Mouse (Mus musculus) midbrain, embryonic 13.5 days (tissue): ENCODE results near the gene Mief2. TPM values are rescaled to one million over a fixed set of nuclear protein-coding genes. Genes with fewer than 3 reads are reported as not detected.

ENCODE experiments used
- ATAC-seq: fragments of 200-750 bp; cut with Nextera tagmentation; 2 replicates; pipeline ENCODE4 v1.8.0; 2017; ENCODE audit warnings: mild to moderate bottlenecking, moderate TSS enrichment, moderate library complexity
- H3K27ac ChIP-seq: fragments of 300-500 bp; sonication (generic); 2 replicates; pipeline ENCODE4 v1.5.1; 2015; ENCODE audit warnings: inconsistent platforms, mild to moderate bottlenecking, moderate library complexity
- H3K27me3 ChIP-seq: fragments of 300-500 bp; sonication (generic); 2 replicates; pipeline ENCODE4 v1.6.1; 2015; ENCODE audit warnings: mild to moderate bottlenecking, inconsistent platforms
- H3K36me3 ChIP-seq: fragments of 300-500 bp; sonication (generic); 2 replicates; pipeline ENCODE4 v1.6.1; 2015; ENCODE audit warnings: mild to moderate bottlenecking, inconsistent platforms
- H3K4me1 ChIP-seq: fragments of 300-500 bp; sonication (generic); replicated peaks from 2 replicates; pipeline ENCODE4 v1.6.1; 2015; ENCODE audit warnings: inconsistent platforms
- H3K4me2 ChIP-seq: fragments of 300-500 bp; sonication (generic); replicated peaks from 2 replicates; pipeline ENCODE4 v1.6.1; 2015; ENCODE audit warnings: moderate library complexity, mild to moderate bottlenecking, inconsistent platforms
- H3K4me3 ChIP-seq: fragments of 300-500 bp; sonication (generic); replicated peaks from 2 replicates; pipeline ENCODE4 v1.5.1; 2015; ENCODE audit warnings: mild to moderate bottlenecking, inconsistent platforms
- H3K9ac ChIP-seq: fragments of 300-500 bp; sonication (generic); replicated peaks from 2 replicates; pipeline ENCODE4 v1.6.1; 2015; ENCODE audit warnings: mild to moderate bottlenecking, inconsistent platforms
- H3K9me3 ChIP-seq: fragments of 300-500 bp; sonication (generic); 2 replicates; pipeline ENCODE4 v1.6.1; 2016; ENCODE audit warnings: mild to moderate bottlenecking, inconsistent platforms
- WGBS: fragments of 180-500 bp; shearing (Covaris S2); methylation state at CpG from one replicate; pipeline ENCODE4 v1.1.7; 2015; 5-methylcytosine and 5-hydroxymethylcytosine counted together
- polyA plus RNA-seq: library from polyadenylated mRNA; unstranded; fragments of >200 nt; fragmentation: Nextera tagmentation; extraction: Ambion mirVana; gene quantifications from 2 replicates; pipeline ENCODE4 v1.2.1, GENCODE M21; 2015

Mief2 gene
- polyA plus RNA-seq, 1 experiment from 2014 or later, result 18.6 TPM

- peak overlapping the region; percentile 85 for H3K4me3 ChIP-seq
- H3K27me3 ChIP-seq, result no peaks in the 10 kb centered on the region
- no peaks in the 10 kb centered on the region for H3K9me3 ChIP-seq
- no peak for ATAC-seq
- WGBS, result 74% methylated on average over 6 of the region's 6 CpGs
- no peak overlapping the region for H3K27ac ChIP-seq
- peak overlapping the region; percentile 64 for H3K4me2 ChIP-seq
- peaks cover 50% of the 10 kb centered on the region for H3K36me3 ChIP-seq
- H3K4me1 ChIP-seq, result peaks cover 32% of the 10 kb centered on the region
- H3K9ac ChIP-seq, result 0 out of 2 replicates have a peak overlapping the region, but pooled peaks have one; percentile 68
These were observed 1.0 kb downstream of the Mief2 start for GRCm38 (mm10) chr11:60729217-60729641.

- no peak overlapping the region for H3K4me2 ChIP-seq
- H3K36me3 ChIP-seq, result peaks cover 44% of the 10 kb centered on the region
- H3K27me3 ChIP-seq, result no peaks in the 10 kb centered on the region
- ATAC-seq, result no peak
- peaks cover 32% of the 10 kb centered on the region for H3K4me1 ChIP-seq
- H3K9me3 ChIP-seq, result no peaks in the 10 kb centered on the region
- no peak overlapping the region for H3K4me3 ChIP-seq
- H3K9ac ChIP-seq, result no peak overlapping the region
- no peak overlapping the region for H3K27ac ChIP-seq
- WGBS, result 87% methylated on average over 9 of the region's 9 CpGs
These were observed 2.0 kb downstream of the Mief2 start for GRCm38 (mm10) chr11:60730169-60730568.

DNA sequence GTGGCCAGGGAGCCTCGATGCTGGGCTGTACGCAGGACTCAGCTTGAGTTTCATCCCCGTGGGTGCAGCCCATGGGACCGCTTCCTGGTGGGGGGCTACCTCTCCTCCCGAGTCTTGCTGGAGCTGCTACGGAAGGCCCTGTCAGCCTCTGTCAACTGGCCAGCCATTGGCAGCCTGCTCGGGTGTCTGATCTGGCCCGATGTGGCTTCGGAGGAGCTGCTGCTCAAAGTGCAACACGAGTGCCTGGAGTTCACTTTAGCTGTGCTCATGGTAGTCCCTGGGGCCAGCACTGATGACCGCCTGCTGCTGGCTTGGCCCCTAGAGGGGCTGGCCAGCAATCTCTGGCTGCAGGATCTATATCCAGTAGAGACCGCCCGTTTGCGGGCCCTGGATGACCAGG, 3.1 kb downstream of the Mief2 start:
- no peak for ATAC-seq
- Histone ChIP-seq H3K4me3 (no peak overlapping the region), H3K9ac (no peak overlapping the region), H3K4me1 (peaks cover 25% of the 10 kb centered on the region), H3K4me2 (no peak overlapping the region), H3K27me3 (no peaks in the 10 kb centered on the region), H3K27ac (no peak overlapping the region), H3K36me3 (peaks cover 42% of the 10 kb centered on the region), H3K9me3 (no peaks in the 10 kb centered on the region)
- WGBS, result 93% methylated on average over 14 of the region's 14 CpGs

- Histone ChIP-seq H3K27ac (no peak overlapping the region), H3K9ac (no peak overlapping the region), H3K4me1 (peaks cover 3% of the 10 kb centered on the region), H3K9me3 (no peaks in the 10 kb centered on the region), H3K4me3 (no peak overlapping the region), H3K27me3 (no peaks in the 10 kb centered on the region), H3K36me3 (peaks cover 51% of the 10 kb centered on the region), H3K4me2 (no peak overlapping the region)
- WGBS, result 89% methylated on average over 2 of the region's 2 CpGs
- no peak for ATAC-seq
These were observed 6.0 kb downstream of the Mief2 start for GRCm38 (mm10) chr11:60734206-60734605.

DNA sequence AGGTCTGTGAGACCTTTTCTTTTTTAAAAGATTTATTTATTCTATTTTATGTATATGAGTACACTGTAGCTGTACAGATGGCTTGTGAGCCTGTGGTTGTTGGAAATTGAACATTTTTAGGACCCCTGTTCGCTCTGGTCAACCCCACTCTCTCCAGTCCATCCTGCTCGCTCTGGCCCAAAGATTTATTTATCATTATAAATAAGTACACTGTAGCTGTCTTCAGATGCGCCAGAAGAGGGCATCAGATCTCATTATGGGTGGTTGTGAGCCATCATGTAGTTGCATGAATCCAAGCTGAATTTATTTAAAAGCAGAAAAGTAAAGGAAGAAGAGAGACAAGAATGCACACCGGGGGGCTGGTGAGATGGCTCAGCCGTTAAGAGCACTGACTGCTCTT, 7.0 kb downstream of the Mief2 start:
- no peak overlapping the region for H3K4me2 ChIP-seq
- H3K36me3 ChIP-seq, result peaks cover 61% of the 10 kb centered on the region
- H3K4me3 ChIP-seq, result no peak overlapping the region
- H3K27me3 ChIP-seq, result no peaks in the 10 kb centered on the region
- no peak overlapping the region for H3K27ac ChIP-seq
- H3K9ac ChIP-seq, result no peak overlapping the region
- no peak for ATAC-seq
- H3K9me3 ChIP-seq, result no peaks in the 10 kb centered on the region
- H3K4me1 ChIP-seq, result no peaks in the 10 kb centered on the region
- WGBS, result 81% methylated on average over 5 of the region's 5 CpGs

- Histone ChIP-seq H3K4me2 (no peak overlapping the region), H3K9ac (no peak overlapping the region), H3K27ac (no peak overlapping the region), H3K9me3 (no peaks in the 10 kb centered on the region), H3K4me1 (no peaks in the 10 kb centered on the region), H3K27me3 (no peaks in the 10 kb centered on the region), H3K36me3 (peaks cover 61% of the 10 kb centered on the region), H3K4me3 (no peak overlapping the region)
- ATAC-seq, result no peak
- 86% methylated on average over 3 of the region's 3 CpGs for WGBS
These were observed 8.3 kb downstream of the Mief2 start for GRCm38 (mm10) chr11:60736491-60736890.

DNA sequence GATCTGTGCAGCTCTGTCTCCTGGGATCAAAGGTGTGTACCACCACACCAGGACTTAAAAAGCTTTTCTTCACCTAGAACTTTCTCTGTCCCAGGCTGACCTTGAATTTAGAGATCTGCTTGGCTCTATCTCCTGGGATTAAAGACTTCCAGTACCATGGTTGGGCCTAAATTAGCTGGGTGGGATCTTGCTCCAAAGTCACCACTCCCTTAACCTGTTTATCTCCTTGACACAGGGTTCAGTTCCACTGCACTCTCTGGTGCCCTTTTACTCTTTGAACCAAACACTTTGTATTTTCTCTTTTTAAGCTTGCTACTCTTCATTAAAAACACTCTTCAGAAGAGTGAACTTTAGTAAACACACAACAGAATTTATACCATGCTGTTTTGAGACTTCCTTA, 9.3 kb downstream of the Mief2 start:
- Histone ChIP-seq H3K9me3 (no peaks in the 10 kb centered on the region), H3K4me1 (no peaks in the 10 kb centered on the region), H3K9ac (no peak overlapping the region), H3K4me3 (no peak overlapping the region), H3K36me3 (peaks cover 63% of the 10 kb centered on the region), H3K27ac (no peak overlapping the region), H3K4me2 (no peak overlapping the region), H3K27me3 (no peaks in the 10 kb centered on the region)
- no peak for ATAC-seq

DNA sequence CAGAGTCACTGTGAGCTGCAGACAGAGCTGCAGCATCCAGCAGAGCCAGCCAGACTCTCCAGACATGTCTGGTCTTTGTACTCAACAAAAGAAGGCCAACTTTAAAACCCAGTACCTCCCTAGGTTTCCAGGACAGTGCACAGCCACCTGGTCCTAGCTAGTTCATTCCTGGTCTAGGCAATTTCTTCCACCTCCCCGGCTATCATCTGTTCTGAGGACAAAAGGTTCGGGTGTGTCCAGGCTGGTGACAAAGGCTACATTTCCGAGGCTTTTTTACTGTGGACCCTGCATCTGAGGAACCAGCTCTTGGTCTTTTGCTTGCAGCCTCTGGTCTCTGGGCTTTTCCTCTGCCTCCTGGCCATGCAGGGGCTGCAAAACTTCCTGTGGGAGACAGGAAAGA, 12.1 kb downstream of the Mief2 start:
- H3K9me3 ChIP-seq, result no peaks in the 10 kb centered on the region
- H3K27ac ChIP-seq, result no peak overlapping the region
- H3K27me3 ChIP-seq, result no peaks in the 10 kb centered on the region
- H3K36me3 ChIP-seq, result peaks cover 70% of the 10 kb centered on the region
- 86% methylated on average over 3 of the region's 3 CpGs for WGBS
- no peak for ATAC-seq
- no peak overlapping the region for H3K4me2 ChIP-seq
- no peak overlapping the region for H3K9ac ChIP-seq
- no peaks in the 10 kb centered on the region for H3K4me1 ChIP-seq
- H3K4me3 ChIP-seq, result no peak overlapping the region

DNA sequence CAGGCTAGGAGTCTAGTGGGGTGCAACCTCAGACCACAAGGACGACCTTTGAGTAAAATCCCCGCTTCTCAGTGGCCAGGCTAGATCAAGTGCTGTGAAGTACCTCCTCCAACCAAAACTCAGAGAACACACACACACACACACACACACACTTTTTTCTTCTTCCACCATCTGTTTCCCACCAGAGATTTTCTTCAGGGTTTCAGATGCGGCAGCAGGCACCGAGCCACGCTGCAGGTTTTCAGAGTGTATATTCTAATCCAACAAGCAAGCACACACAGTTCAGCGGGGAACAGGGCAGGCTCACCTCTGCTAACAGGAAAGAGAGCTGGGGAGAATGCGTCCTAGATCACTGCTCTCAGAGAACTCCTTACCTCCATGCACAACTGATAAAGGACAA, 27.4 kb downstream of the Mief2 start:
- Histone ChIP-seq H3K4me3 (no peak overlapping the region), H3K27ac (no peak overlapping the region), H3K4me1 (no peaks in the 10 kb centered on the region), H3K9ac (no peak overlapping the region), H3K9me3 (no peaks in the 10 kb centered on the region), H3K27me3 (no peaks in the 10 kb centered on the region), H3K36me3 (peaks cover 84% of the 10 kb centered on the region), H3K4me2 (no peak overlapping the region)
- WGBS, result 97% methylated on average over 7 of the region's 7 CpGs
- no peak for ATAC-seq

GRCm38 (mm10) chr11:60761681-60762080, 33.5 kb downstream of the Mief2 start:
- Histone ChIP-seq H3K4me3 (no peak overlapping the region), H3K27ac (no peak overlapping the region), H3K9ac (no peak overlapping the region), H3K4me1 (no peaks in the 10 kb centered on the region), H3K4me2 (no peak overlapping the region), H3K9me3 (no peaks in the 10 kb centered on the region), H3K36me3 (peaks cover 45% of the 10 kb centered on the region), H3K27me3 (no peaks in the 10 kb centered on the region)
- ATAC-seq, result no peak
- 93% methylated on average over 3 of the region's 3 CpGs for WGBS

GRCm38 (mm10) chr11:60766969-60767368, 38.8 kb downstream of the Mief2 start:
- no peak overlapping the region for H3K4me3 ChIP-seq
- no peaks in the 10 kb centered on the region for H3K9me3 ChIP-seq
- peaks cover 6% of the 10 kb centered on the region; the same call in 1 of the 2 replicates for H3K36me3 ChIP-seq
- WGBS, result 87% methylated on average over 4 of the region's 4 CpGs
- H3K27me3 ChIP-seq, result no peaks in the 10 kb centered on the region
- H3K4me1 ChIP-seq, result no peaks in the 10 kb centered on the region
- no peak overlapping the region for H3K27ac ChIP-seq
- H3K4me2 ChIP-seq, result no peak overlapping the region
- H3K9ac ChIP-seq, result no peak overlapping the region
- ATAC-seq, result no peak

DNA sequence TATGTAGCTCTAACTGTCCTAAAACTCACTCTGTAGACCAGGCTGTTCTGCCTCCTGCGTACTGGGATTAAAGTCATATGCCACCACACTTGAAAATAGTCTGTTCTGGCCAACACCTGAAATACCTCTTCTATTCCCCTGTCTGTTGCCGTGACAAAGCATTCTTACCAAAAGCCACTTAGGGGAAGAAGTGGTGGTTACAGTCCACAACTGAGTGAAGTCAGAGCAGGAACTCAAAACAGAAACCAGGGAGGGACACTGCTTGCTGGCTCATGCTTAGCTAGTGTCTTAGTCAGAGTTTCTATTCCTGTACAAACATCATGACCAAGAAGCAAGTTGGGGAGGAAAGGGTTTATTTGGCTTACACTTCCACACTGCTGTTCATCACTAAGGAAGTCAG, 41.1 kb downstream of the Mief2 start:
- Histone ChIP-seq H3K36me3 (peaks cover 4% of the 10 kb centered on the region; the same call in 1 of the 2 replicates), H3K27ac (no peak overlapping the region), H3K4me2 (no peak overlapping the region), H3K9ac (no peak overlapping the region), H3K4me3 (no peak overlapping the region), H3K27me3 (no peaks in the 10 kb centered on the region), H3K9me3 (no peaks in the 10 kb centered on the region), H3K4me1 (peaks cover 5% of the 10 kb centered on the region; the same call in 1 of the 2 replicates)
- WGBS, result 92% methylated on average over 2 of the region's 2 CpGs
- ATAC-seq, result no peak

GRCm38 (mm10) chr11:60770776-60771175, 42.6 kb downstream of the Mief2 start:
- no peaks in the 10 kb centered on the region for H3K36me3 ChIP-seq
- H3K27me3 ChIP-seq, result no peaks in the 10 kb centered on the region
- 82% methylated on average over 3 of the region's 3 CpGs for WGBS
- ATAC-seq, result no peak
- H3K4me1 ChIP-seq, result peaks cover 18% of the 10 kb centered on the region
- H3K4me3 ChIP-seq, result no peak overlapping the region
- no peaks in the 10 kb centered on the region for H3K9me3 ChIP-seq
- H3K9ac ChIP-seq, result no peak overlapping the region
- H3K27ac ChIP-seq, result no peak overlapping the region
- H3K4me2 ChIP-seq, result no peak overlapping the region
